8 mouse cellular contexts compared by ENCODE assay signal in genomic region chr10:69320667-69321518, GRCm38 (mm10). TPM values are rescaled to one million over a fixed set of nuclear protein-coding genes. Genes with fewer than 3 reads are reported as not detected.
DNase-seq lines count a peak whose midpoint lies in the region; ATAC-seq and TF ChIP-seq lines count a peak whose summit lies in the region.

No protein-coding gene starts in this region.

- CTCF ChIA-PET in Patski (lab: Charles Lee) = interaction anchor here (0.9 to 1.2 kb wide), 3 partner anchors 10 to 16 kb away, joined by 3 read pairs; no protein-coding TSS in a partner anchor

- H3K4me1 ChIP-seq in hindbrain, embryonic 14.5 days (replicated peaks; ENCODE audit: control insufficient read depth, insufficient read depth, low read length) = 0 out of 2 replicates have a peak, but pooled peaks cover 2% of the 10 kb centered on the region

- no peaks in the 10 kb centered on the region for H3K9me3 ChIP-seq in hindbrain, embryonic 14.5 days (ENCODE audit: control insufficient read depth, low read length)

- peak overlapping the region; percentile 21; the same call in 1 of the 2 replicates for H3K4me2 ChIP-seq in hindbrain, embryonic 14.5 days (replicated peaks)

- ATAC-seq in Patski = no peak
- peak; percentile 72; the same call in 1 of the 2 replicates for ATAC-seq in hindbrain, embryonic 14.5 days (ENCODE audit: low FRiP score)

- POLR2A ChIA-PET in Patski (lab: Charles Lee) = interaction anchor here (0.6 kb wide), 1 partner anchor 1090 kb away, joined by 3 read pairs; no protein-coding TSS in a partner anchor

- WGBS in hindbrain, embryonic 14.5 days = 46% methylated on average over 21 of the region's 21 CpGs

- H3K27ac ChIP-seq in hindbrain, embryonic 14.5 days = no peak overlapping the region

- no peaks in the 10 kb centered on the region for H3K36me3 ChIP-seq in hindbrain, embryonic 14.5 days (replicated peaks; ENCODE audit: control insufficient read depth, insufficient read depth)

- TF ChIP-seq CTCF in Patski (IDR thresholded peaks at IDR 0.05) = peak; percentile 96

- 0 out of 2 replicates have a peak overlapping the region, but pooled peaks have one; percentile 28 for H3K9ac ChIP-seq in hindbrain, embryonic 14.5 days

- DNase-seq in Patski (ENCODE audit: low read depth, low spot score) = peak; percentile 53
- DNase-seq in cerebellum, postnatal 10 days = peak; percentile 91 to 93
- peak; percentile 41 to 71 for DNase-seq in frontal cortex, postnatal 10 days (ENCODE audit: low spot score in 2 of 2)
- DNase-seq in hindbrain, embryonic 14.5 days (ENCODE audit: low spot score) = peak; percentile 92
- peak; percentile 59 to 86 for DNase-seq in layer of hippocampus, postnatal 25 days (ENCODE audit: extremely low spot score in 1 of 2, low spot score in 1 of 2)
- DNase-seq in lung, postnatal 25 days (ENCODE audit: low spot score) = peak; percentile 83
- peak; percentile 87 for DNase-seq in retina, postnatal 1 day
- peak; percentile 84 for DNase-seq in thymus, postnatal 4 days

- no peak overlapping the region for H3K4me3 ChIP-seq in hindbrain, embryonic 14.5 days (replicated peaks; ENCODE audit: low read length)

- H3K27me3 ChIP-seq in Patski = no peaks in the 10 kb centered on the region
- no peaks in the 10 kb centered on the region for H3K27me3 ChIP-seq in hindbrain, embryonic 14.5 days (ENCODE audit: control insufficient read depth, insufficient read depth, low read length)

- in situ Hi-C loops in Patski (cut with MboI; ENCODE audit: low pct_unique_long_range_greater_than_20kb) = loop anchor here (5.0 to 25.0 kb wide), 3 partner anchors 316 to 1034 kb away; partner anchors contain the start of gene Arid5b

RNA-seq across cellular contexts. Expression of gene Cdk1, which starts 31.8 kb away (rescaled TPM):
- polyA plus RNA-seq in Patski (2021) = 221 TPM
- 83.3 and 89.3 TPM in 2 replicates for polyA plus RNA-seq in hindbrain, embryonic 14.5 days (2014; fragmentation: Nextera tagmentation; extraction: Ambion mirVana)
- 1 to 10 TPM in 1 of 2 experiments, under 1 TPM in 1; 0.77 to 1.1 TPM for total RNA-seq in layer of hippocampus, postnatal 25 days (2021)
